Mouse (Mus musculus) olfactory bulb, adult 2 months (tissue): Measurements from ENCODE around the gene Fbxl17.

Source experiments
- CTCF ChIP-seq: fragments of 200-500 bp; IDR thresholded peaks from 2 replicates; pipeline ENCODE4 v1.5.1; 2012; ENCODE audit warnings: low read depth, mild to moderate bottlenecking, low read length, moderate library complexity; ENCODE audit not compliant: insufficient read depth
- POLR2A ChIP-seq: fragments of 200-500 bp; IDR thresholded peaks from 2 replicates; pipeline ENCODE4 v1.6.1; 2012; ENCODE audit warnings: mild to moderate bottlenecking, low read depth, low read length, moderate library complexity; ENCODE audit not compliant: insufficient read depth

- no peak for TF ChIP-seq POLR2A
- no peak for TF ChIP-seq CTCF
These were observed 391.8 kb downstream of the Fbxl17 start for GRCm38 (mm10) chr17:63108035-63108434.
